In genomic region chr6:72319019-72319418, GRCm38 (mm10) we compare ENCODE assay signal across 10 mouse cellular contexts. TPM values are rescaled to one million over a fixed set of nuclear protein-coding genes. Genes with fewer than 3 reads are reported as not detected.
DNase-seq lines count a peak whose midpoint lies in the region; ATAC-seq and TF ChIP-seq lines count a peak whose summit lies in the region.
"Had no signal": no experiment of that assay in that cellular context is flagged by ENCODE, and none has a peak within 500 bp of the region (broad histone marks: within the 10 kb centered on the region; RNA-seq: fewer than 3 reads in every experiment).

No protein-coding gene starts in this region.

- DNase-seq in adrenal gland, postnatal 10 days: peak; percentile 63
- DNase-seq in adrenal gland, adult 8-10 months: no peak
- DNase-seq in midbrain, embryonic 14.5 days: peak; percentile 62
- no peak for DNase-seq in midbrain, embryonic 10.5 days (ENCODE audit: low spot score)
- peak; percentile 7 for DNase-seq in embryo, embryonic 11.5 days (ENCODE audit: low read depth, low spot score)
- peak; percentile 63 to 78 for DNase-seq in layer of hippocampus, adult 2 months (ENCODE audit: low spot score in 2 of 2)

- no peak for ATAC-seq in midbrain, embryonic 14.5 days (ENCODE audit: low FRiP score, low TSS enrichment)
- peak; percentile 61 for ATAC-seq in megakaryocyte progenitor cell, adult 5-6 weeks (replicated peaks; ENCODE audit: poor library complexity)
- ATAC-seq in cerebellum, adult (ENCODE audit: insufficient number of reproducible peaks, low FRiP score, low TSS enrichment): no peak

- no peaks in the 10 kb centered on the region for H3K4me1 ChIP-seq in midbrain, embryonic 14.5 days (ENCODE audit: control insufficient read depth, insufficient read depth, low read length)
- H3K4me1 ChIP-seq in midbrain, embryonic 10.5 days: no peaks in the 10 kb centered on the region
- H3K4me1 ChIP-seq: neural tube, embryonic 13.5 days had no signal

- no peaks in the 10 kb centered on the region for H3K27me3 ChIP-seq in midbrain, embryonic 14.5 days (ENCODE audit: control insufficient read depth, insufficient read depth, low read length)
- H3K27me3 ChIP-seq in midbrain, embryonic 10.5 days (ENCODE audit: low read depth, poor library complexity, severe bottlenecking): no peaks in the 10 kb centered on the region
- H3K27me3 ChIP-seq: neural tube, embryonic 13.5 days had no signal

- peaks cover 81% of the 10 kb centered on the region for H3K36me3 ChIP-seq in midbrain, embryonic 14.5 days (ENCODE audit: control insufficient read depth, insufficient read depth, low read length)
- peaks cover 94% of the 10 kb centered on the region for H3K36me3 ChIP-seq in midbrain, embryonic 10.5 days

- no peak overlapping the region for H3K4me3 ChIP-seq in midbrain, embryonic 14.5 days (replicated peaks; ENCODE audit: low read depth, low read length)
- no peak overlapping the region for H3K4me3 ChIP-seq in midbrain, embryonic 10.5 days
- no peak overlapping the region for H3K4me3 ChIP-seq in layer of hippocampus, adult 2 months
- H3K4me3 ChIP-seq: neural tube, embryonic 13.5 days had no signal

- no peak overlapping the region for H3K27ac ChIP-seq in midbrain, embryonic 14.5 days (replicated peaks; ENCODE audit: low read depth, low read length)
- no peak overlapping the region for H3K27ac ChIP-seq in midbrain, embryonic 10.5 days (replicated peaks)
- peak overlapping the region; percentile 73 for H3K27ac ChIP-seq in layer of hippocampus, adult 2 months
- H3K27ac ChIP-seq: neural tube, embryonic 13.5 days had no signal

- no peaks in the 10 kb centered on the region for H3K9me3 ChIP-seq in midbrain, embryonic 14.5 days (ENCODE audit: control insufficient read depth, low read length)
- H3K9me3 ChIP-seq in midbrain, embryonic 10.5 days (replicated peaks): no peaks in the 10 kb centered on the region
- H3K9me3 ChIP-seq: neural tube, embryonic 13.5 days had no signal

- WGBS in midbrain, embryonic 14.5 days: 84% methylated on average over 11 of the region's 11 CpGs
- 88% methylated on average over 11 of the region's 11 CpGs for WGBS in midbrain, embryonic 10.5 days

- no peak overlapping the region for H3K9ac ChIP-seq in midbrain, embryonic 14.5 days (replicated peaks; ENCODE audit: low read length)
- H3K9ac ChIP-seq: neural tube, embryonic 13.5 days had no signal

- TF ChIP-seq CTCF in layer of hippocampus, adult 2 months (conservative IDR thresholded peaks at IDR 0.05): peak; percentile 81

- H3K4me2 ChIP-seq in midbrain, embryonic 14.5 days (ENCODE audit: low read length): no peak overlapping the region
- H3K4me2 ChIP-seq: neural tube, embryonic 13.5 days had no signal

RNA-seq across cellular contexts. Expression of gene Sftpb, which starts 14.6 kb away (rescaled TPM):
- total RNA-seq in adrenal gland, postnatal 10 days (2021): under 1 TPM in 1 of 2 experiments, not detected in 1; 0.24 TPM
- not detected for total RNA-seq in adrenal gland, adult 8-10 months (2022)
- polyA plus RNA-seq in midbrain, embryonic 14.5 days (2014; fragmentation: Nextera tagmentation; extraction: Ambion mirVana): not detected in 2 replicates
- not detected in 2 replicates for polyA plus RNA-seq in midbrain, embryonic 10.5 days (2016; fragmentation: Nextera tagmentation; extraction: Ambion mirVana)
- total RNA-seq in layer of hippocampus, adult 2 months (2021): not detected
- total RNA-seq in megakaryocyte progenitor cell, adult 5-6 weeks (2015): not detected in 2 replicates
- total RNA-seq in megakaryocyte progenitor cell, adult 5-6 weeks (2017): not detected in 2 replicates
- total RNA-seq: gastrocnemius, postnatal 36 days had no signal

RNA-seq across cellular contexts. Expression of gene Usp39, which starts 26.0 kb away (rescaled TPM):
- 10 to 100 TPM; 28.4 to 29.3 TPM for total RNA-seq in adrenal gland, postnatal 10 days (2021)
- total RNA-seq in adrenal gland, adult 8-10 months (2022): 10 to 100 TPM; 31.1 to 39.0 (median 34.4) TPM
- 47.8 and 60.6 TPM in 2 replicates for polyA plus RNA-seq in midbrain, embryonic 14.5 days (2014; fragmentation: Nextera tagmentation; extraction: Ambion mirVana)
- 80.1 and 89.3 TPM in 2 replicates for polyA plus RNA-seq in midbrain, embryonic 10.5 days (2016; fragmentation: Nextera tagmentation; extraction: Ambion mirVana)
- total RNA-seq in layer of hippocampus, adult 2 months (2021): 10 to 100 TPM; 31.0 to 32.5 TPM
- total RNA-seq in megakaryocyte progenitor cell, adult 5-6 weeks (2015): 66.8 and 71.3 TPM in 2 replicates
- total RNA-seq in megakaryocyte progenitor cell, adult 5-6 weeks (2017): 113 and 115 TPM in 2 replicates

RNA-seq across cellular contexts. Expression of gene 0610030E20Rik, which starts 28.1 kb away (rescaled TPM):
- total RNA-seq in adrenal gland, postnatal 10 days (2021): 10 to 100 TPM; 26.6 to 29.5 TPM
- 10 to 100 TPM; 23.9 to 36.8 (median 29.1) TPM for total RNA-seq in adrenal gland, adult 8-10 months (2022)
- polyA plus RNA-seq in midbrain, embryonic 14.5 days (2014; fragmentation: Nextera tagmentation; extraction: Ambion mirVana): 14.6 and 16.0 TPM in 2 replicates
- 28.9 and 29.6 TPM in 2 replicates for polyA plus RNA-seq in midbrain, embryonic 10.5 days (2016; fragmentation: Nextera tagmentation; extraction: Ambion mirVana)
- 10 to 100 TPM; 17.4 to 19.0 TPM for total RNA-seq in layer of hippocampus, adult 2 months (2021)
- 30.3 and 31.9 TPM in 2 replicates for total RNA-seq in megakaryocyte progenitor cell, adult 5-6 weeks (2015)
- total RNA-seq in megakaryocyte progenitor cell, adult 5-6 weeks (2017): 23.0 and 24.7 TPM in 2 replicates

RNA-seq across cellular contexts. Expression of gene Tmem150a, which starts 36.2 kb away (rescaled TPM):
- 10 to 100 TPM; 27.8 to 27.9 TPM for total RNA-seq in adrenal gland, postnatal 10 days (2021)
- 10 to 100 TPM; 20.0 to 37.7 (median 28.2) TPM for total RNA-seq in adrenal gland, adult 8-10 months (2022)
- polyA plus RNA-seq in midbrain, embryonic 14.5 days (2014; fragmentation: Nextera tagmentation; extraction: Ambion mirVana): 9.8 and 17.1 TPM in 2 replicates
- 5.6 and 6.7 TPM in 2 replicates for polyA plus RNA-seq in midbrain, embryonic 10.5 days (2016; fragmentation: Nextera tagmentation; extraction: Ambion mirVana)
- 10 to 100 TPM in 1 of 2 experiments, 1 to 10 TPM in 1; 9.6 to 11.3 TPM for total RNA-seq in layer of hippocampus, adult 2 months (2021)
- 1.1 and 1.2 TPM in 2 replicates for total RNA-seq in megakaryocyte progenitor cell, adult 5-6 weeks (2015)
- total RNA-seq in megakaryocyte progenitor cell, adult 5-6 weeks (2017): 0.33 TPM in 1 of 2 replicates, not detected in the other

RNA-seq across cellular contexts. Expression of gene Rnf181, which starts 47.7 kb away (rescaled TPM):
- total RNA-seq in adrenal gland, postnatal 10 days (2021): 100 to 1,000 TPM; 176 to 188 TPM
- 100 to 1,000 TPM; 330 to 558 (median 451) TPM for total RNA-seq in adrenal gland, adult 8-10 months (2022)
- polyA plus RNA-seq in midbrain, embryonic 14.5 days (2014; fragmentation: Nextera tagmentation; extraction: Ambion mirVana): 116 and 122 TPM in 2 replicates
- 106 and 111 TPM in 2 replicates for polyA plus RNA-seq in midbrain, embryonic 10.5 days (2016; fragmentation: Nextera tagmentation; extraction: Ambion mirVana)
- 10 to 100 TPM; 74.7 to 86.1 TPM for total RNA-seq in layer of hippocampus, adult 2 months (2021)
- 65.5 and 87.8 TPM in 2 replicates for total RNA-seq in megakaryocyte progenitor cell, adult 5-6 weeks (2015)
- 51.4 and 53.7 TPM in 2 replicates for total RNA-seq in megakaryocyte progenitor cell, adult 5-6 weeks (2017)

Comparison
In these comparisons a context has a peak if more than half of its experiments do, and no peak if none do; other contexts are left out.
1. DNase-seq: peak in adrenal gland, postnatal 10 days (single experiment), midbrain, embryonic 14.5 days (single experiment), embryo, embryonic 11.5 days (single experiment) and layer of hippocampus, adult 2 months (2 of 2); none in adrenal gland, adult 8-10 months (single experiment) and midbrain, embryonic 10.5 days (single experiment).